Mouse (Mus musculus) embryonic fibroblast, embryonic 13.5 days (primary cell): ENCODE results near the gene Gabbr2.

Source experiments
- CTCF ChIP-seq: IDR thresholded peaks from 2 replicates; pipeline ENCODE4 v1.5.1; 2011; ENCODE audit warnings: mild to moderate bottlenecking, control low read depth, low read length, moderate library complexity, borderline replicate concordance; ENCODE audit not compliant: insufficient read depth
- POLR2A ChIP-seq: IDR thresholded peaks from 2 replicates; pipeline ENCODE4 v1.6.1; 2011; ENCODE audit warnings: low read depth, mild to moderate bottlenecking, control low read depth, low read length, moderate library complexity

DNA sequence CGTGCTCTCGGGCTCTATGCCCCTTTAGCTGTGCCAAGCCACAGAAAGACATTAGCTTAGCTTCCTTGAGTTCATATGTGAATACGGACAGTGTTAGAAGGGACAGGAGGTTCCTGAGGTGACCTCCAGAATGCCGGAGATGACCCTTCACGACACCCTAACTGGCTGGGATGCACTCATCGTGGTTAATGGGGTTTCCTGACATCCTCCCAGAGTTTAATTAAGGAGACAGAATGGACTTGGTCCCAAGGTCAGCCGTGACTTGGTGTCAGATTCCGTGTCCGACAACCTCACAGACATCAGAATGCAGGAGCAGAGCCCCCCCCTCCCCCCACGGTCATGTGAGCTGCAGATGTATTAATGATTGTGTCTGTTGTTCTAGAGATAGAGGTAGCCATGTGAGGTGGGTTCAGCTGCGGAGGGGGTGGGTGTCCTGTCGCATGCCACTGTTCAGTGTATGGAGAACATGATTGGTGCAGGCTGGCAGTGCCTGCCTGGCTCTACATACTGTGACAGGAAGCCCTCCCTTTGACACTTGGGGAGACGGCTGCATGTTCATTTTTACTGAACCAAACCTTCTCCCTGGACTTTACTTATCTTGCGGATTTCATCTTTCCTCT lies 303.4 kb downstream of the Gabbr2 start:
- TF ChIP-seq POLR2A (no peak), CTCF (no peak)
